In the genomic region with DNA sequence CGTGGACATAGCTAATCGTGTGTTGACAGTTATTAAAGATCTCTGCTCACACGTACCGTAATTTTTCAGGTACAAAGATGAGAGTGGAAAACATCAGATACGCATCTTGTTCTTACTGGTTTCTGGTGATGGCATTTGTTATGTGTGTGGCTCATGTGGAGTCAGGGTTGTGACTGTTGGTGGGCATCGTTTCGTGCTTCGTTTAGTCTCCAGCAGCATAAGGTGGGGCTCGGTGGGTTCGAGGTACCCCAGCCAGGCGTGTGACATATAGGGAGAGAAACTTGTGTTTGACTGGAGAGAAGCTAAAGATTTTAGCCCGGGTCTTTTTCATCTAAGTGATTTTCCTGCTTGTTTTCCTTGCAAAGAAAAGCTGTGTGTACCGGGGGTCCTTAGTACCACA, we compare ENCODE assay signal across 12 mouse cellular contexts. TPM values are rescaled to one million over a fixed set of nuclear protein-coding genes. Genes with fewer than 3 reads are reported as not detected.
DNase-seq lines count a peak whose midpoint lies in the region; ATAC-seq lines count a peak whose summit lies in the region.
"Had no signal": no experiment of that assay in that cellular context is flagged by ENCODE, and none has a peak within 500 bp of the region (broad histone marks: within the 10 kb centered on the region; RNA-seq: fewer than 3 reads in every experiment).

No protein-coding gene starts in this region.

- no peak overlapping the region for H3K27ac ChIP-seq in heart, embryonic 10.5 days
- no peak overlapping the region for H3K27ac ChIP-seq in midbrain, embryonic 11.5 days (ENCODE audit: low read depth, low read length)
- no peak overlapping the region for H3K27ac ChIP-seq in midbrain, embryonic 10.5 days (replicated peaks)
- no peak overlapping the region for H3K27ac ChIP-seq in hindbrain, embryonic 10.5 days
- peak overlapping the region; percentile 42 for H3K27ac ChIP-seq in neural tube, embryonic 13.5 days (replicated peaks)
- H3K27ac ChIP-seq: kidney, postnatal 0 days; liver, embryonic 15.5 days had no signal

- H3K27me3 ChIP-seq in heart, embryonic 10.5 days (ENCODE audit: insufficient read depth, poor library complexity, severe bottlenecking): peaks cover 38% of the 10 kb centered on the region
- peaks cover 21% of the 10 kb centered on the region; the same call in 1 of the 2 replicates for H3K27me3 ChIP-seq in midbrain, embryonic 11.5 days (ENCODE audit: control insufficient read depth, insufficient read depth, low read length)
- peaks cover 44% of the 10 kb centered on the region for H3K27me3 ChIP-seq in midbrain, embryonic 10.5 days (ENCODE audit: low read depth, poor library complexity, severe bottlenecking)
- peaks cover 47% of the 10 kb centered on the region for H3K27me3 ChIP-seq in hindbrain, embryonic 10.5 days (ENCODE audit: insufficient read depth, poor library complexity, severe bottlenecking)
- peaks cover 25% of the 10 kb centered on the region for H3K27me3 ChIP-seq in neural tube, embryonic 13.5 days

- H3K4me2 ChIP-seq in midbrain, embryonic 11.5 days: peak overlapping the region; percentile 98; the same call in 1 of the 2 replicates
- H3K4me2 ChIP-seq in neural tube, embryonic 13.5 days: peak overlapping the region; percentile 88

- ATAC-seq in midbrain, embryonic 11.5 days (ENCODE audit: low FRiP score): no peak
- ATAC-seq in neural tube, embryonic 13.5 days (ENCODE audit: low read depth): no peak
- ATAC-seq: CD4-positive, CD25-positive, alpha-beta regulatory T cell, adult 4 months had no signal

- no peaks in the 10 kb centered on the region for H3K9me3 ChIP-seq in heart, embryonic 10.5 days
- no peaks in the 10 kb centered on the region for H3K9me3 ChIP-seq in midbrain, embryonic 11.5 days (ENCODE audit: control insufficient read depth, low read length)
- H3K9me3 ChIP-seq in midbrain, embryonic 10.5 days (replicated peaks): no peaks in the 10 kb centered on the region
- no peaks in the 10 kb centered on the region for H3K9me3 ChIP-seq in hindbrain, embryonic 10.5 days
- H3K9me3 ChIP-seq in neural tube, embryonic 13.5 days: no peaks in the 10 kb centered on the region
- H3K9me3 ChIP-seq: liver, embryonic 15.5 days had no signal

- 46% methylated on average over 13 of the region's 13 CpGs for WGBS in heart, embryonic 10.5 days
- WGBS in midbrain, embryonic 11.5 days: 42% methylated on average over 13 of the region's 13 CpGs
- 47% methylated on average over 13 of the region's 13 CpGs for WGBS in midbrain, embryonic 10.5 days
- WGBS in hindbrain, embryonic 10.5 days: 49% methylated on average over 13 of the region's 13 CpGs
- WGBS in neural tube, embryonic 13.5 days: 34% methylated on average over 13 of the region's 13 CpGs

- peaks cover 25% of the 10 kb centered on the region for H3K4me1 ChIP-seq in heart, embryonic 10.5 days
- H3K4me1 ChIP-seq in midbrain, embryonic 11.5 days (ENCODE audit: control insufficient read depth, insufficient read depth, low read length): peaks cover 7% of the 10 kb centered on the region; the same call in 1 of the 2 replicates
- H3K4me1 ChIP-seq in midbrain, embryonic 10.5 days: peaks cover 24% of the 10 kb centered on the region
- peaks cover 23% of the 10 kb centered on the region for H3K4me1 ChIP-seq in hindbrain, embryonic 10.5 days (replicated peaks)
- H3K4me1 ChIP-seq in neural tube, embryonic 13.5 days (replicated peaks): peaks cover 29% of the 10 kb centered on the region

- DNase-seq in heart, embryonic 10.5 days (ENCODE audit: low spot score): no peak
- DNase-seq in heart, adult 8-10 months (ENCODE audit: low spot score): no peak
- DNase-seq in midbrain, embryonic 11.5 days (ENCODE audit: low spot score, missing footprints): no peak
- no peak for DNase-seq in midbrain, embryonic 10.5 days (ENCODE audit: low spot score)
- no peak for DNase-seq in hindbrain, embryonic 10.5 days (ENCODE audit: low spot score)
- no peak for DNase-seq in Muller cell, postnatal 12 days (ENCODE audit: inconsistent ontology term)
- DNase-seq in thymus, postnatal 25 days: no peak
- DNase-seq: gastrocnemius, postnatal 14 days had no signal

- no peak overlapping the region for H3K9ac ChIP-seq in midbrain, embryonic 11.5 days (ENCODE audit: low read length)
- peak overlapping the region; percentile 86 for H3K9ac ChIP-seq in neural tube, embryonic 13.5 days
- H3K9ac ChIP-seq: liver, embryonic 15.5 days had no signal

- H3K4me3 ChIP-seq in heart, embryonic 10.5 days: peak overlapping the region; percentile 73; the same call in 1 of the 2 replicates
- H3K4me3 ChIP-seq in midbrain, embryonic 11.5 days (ENCODE audit: low read depth, low read length): 0 out of 2 replicates have a peak overlapping the region, but pooled peaks have one; percentile 65
- no peak overlapping the region for H3K4me3 ChIP-seq in midbrain, embryonic 10.5 days
- H3K4me3 ChIP-seq in hindbrain, embryonic 10.5 days: 0 out of 2 replicates have a peak overlapping the region, but pooled peaks have one; percentile 74
- H3K4me3 ChIP-seq in neural tube, embryonic 13.5 days: peak overlapping the region; percentile 74
- H3K4me3 ChIP-seq: liver, embryonic 15.5 days had no signal

- no peaks in the 10 kb centered on the region for H3K36me3 ChIP-seq in heart, embryonic 10.5 days
- no peaks in the 10 kb centered on the region for H3K36me3 ChIP-seq in midbrain, embryonic 11.5 days (ENCODE audit: control insufficient read depth, insufficient read depth, low read length)
- no peaks in the 10 kb centered on the region for H3K36me3 ChIP-seq in midbrain, embryonic 10.5 days
- H3K36me3 ChIP-seq in hindbrain, embryonic 10.5 days: no peaks in the 10 kb centered on the region
- H3K36me3 ChIP-seq in neural tube, embryonic 13.5 days: no peaks in the 10 kb centered on the region
- H3K36me3 ChIP-seq: liver, embryonic 15.5 days had no signal

RNA-seq across cellular contexts. Expression of a gene that starts 1.4 kb away (rescaled TPM):
- polyA plus RNA-seq in heart, embryonic 10.5 days (2016; fragmentation: Nextera tagmentation; extraction: Ambion mirVana): 52.2 and 82.7 TPM in 2 replicates
- 100 to 1,000 TPM in 1 of 4 experiments, 10 to 100 TPM in 3; 77.3 to 126 (median 92.3) TPM for total RNA-seq in heart, adult 8-10 months (2022)
- polyA plus RNA-seq in midbrain, embryonic 11.5 days (2014; fragmentation: Nextera tagmentation; extraction: Ambion mirVana): 13.8 and 18.3 TPM in 2 replicates
- polyA plus RNA-seq in midbrain, embryonic 10.5 days (2016; fragmentation: Nextera tagmentation; extraction: Ambion mirVana): 5.1 and 9.6 TPM in 2 replicates
- polyA plus RNA-seq in hindbrain, embryonic 10.5 days (2016; fragmentation: Nextera tagmentation; extraction: Ambion mirVana): 4.5 and 15.0 TPM in 2 replicates
- polyA plus RNA-seq in neural tube, embryonic 13.5 days (2015; fragmentation: Nextera tagmentation; extraction: Ambion mirVana): 50.0 and 54.2 TPM in 2 replicates
